Mouse (Mus musculus): ENCODE results near the gene Dgki. TPM values are rescaled to one million over a fixed set of nuclear protein-coding genes. Genes with fewer than 3 reads are reported as not detected.

The Dgki gene
- polyA plus RNA-seq, 1 experiment from 2014 or later, result 7.1 TPM

- Histone ChIP-seq H3K27me3 (replicated peaks) (no peaks in the 10 kb centered on the region), H3K4me1 (no peaks in the 10 kb centered on the region), H3K36me3 (no peaks in the 10 kb centered on the region), H3K27ac (replicated peaks) (no peak overlapping the region), H3K9ac (replicated peaks) (no peak overlapping the region), H3K9me3 (replicated peaks) (no peaks in the 10 kb centered on the region), H3K4me3 (replicated peaks) (no peak overlapping the region), H3K4me2 (no peak overlapping the region)
- ATAC-seq (ENCODE audit: low FRiP score), result no peak
- WGBS, result 51% methylated on average over 6 of the region's 6 CpGs
Measured at GRCm38 (mm10) chr6:37054435-37055020, 245.5 kb downstream of the Dgki start.

- Histone ChIP-seq H3K9ac (replicated peaks) (no peak overlapping the region), H3K9me3 (replicated peaks) (no peaks in the 10 kb centered on the region), H3K36me3 (no peaks in the 10 kb centered on the region), H3K4me3 (replicated peaks) (no peak overlapping the region), H3K27ac (replicated peaks) (no peak overlapping the region), H3K27me3 (replicated peaks) (no peaks in the 10 kb centered on the region), H3K4me1 (no peaks in the 10 kb centered on the region), H3K4me2 (no peak overlapping the region)
- no peak for ATAC-seq (ENCODE audit: low FRiP score)
- WGBS, result 63% methylated on average over 2 of the region's 2 CpGs
Measured at GRCm38 (mm10) chr6:37053411-37053810, 246.6 kb downstream of the Dgki start.

- H3K36me3 ChIP-seq, result no peaks in the 10 kb centered on the region
- no peaks in the 10 kb centered on the region for H3K9me3 ChIP-seq (replicated peaks)
- no peak overlapping the region for H3K4me2 ChIP-seq
- H3K27ac ChIP-seq (replicated peaks), result no peak overlapping the region
- WGBS, result 43% methylated on average over 5 of the region's 5 CpGs
- no peak overlapping the region for H3K9ac ChIP-seq (replicated peaks)
- H3K4me3 ChIP-seq (replicated peaks), result no peak overlapping the region
- no peaks in the 10 kb centered on the region for H3K4me1 ChIP-seq
- no peaks in the 10 kb centered on the region for H3K27me3 ChIP-seq (replicated peaks)
- ATAC-seq (ENCODE audit: low FRiP score), result no peak
Measured at GRCm38 (mm10) chr6:37051652-37052051, 248.3 kb downstream of the Dgki start.

GRCm38 (mm10) chr6:37051150-37051549 is 248.8 kb downstream of the Dgki start:
- Histone ChIP-seq H3K9ac (replicated peaks) (no peak overlapping the region), H3K4me1 (no peaks in the 10 kb centered on the region), H3K36me3 (no peaks in the 10 kb centered on the region), H3K9me3 (replicated peaks) (no peaks in the 10 kb centered on the region), H3K4me3 (replicated peaks) (no peak overlapping the region), H3K27me3 (replicated peaks) (no peaks in the 10 kb centered on the region), H3K4me2 (no peak overlapping the region), H3K27ac (replicated peaks) (no peak overlapping the region)
- WGBS, result 91% methylated on average over 1 of the region's 1 CpGs
- ATAC-seq (ENCODE audit: low FRiP score), result no peak

GRCm38 (mm10) chr6:37047611-37048129 is 252.3 kb downstream of the Dgki start:
- no peaks in the 10 kb centered on the region for H3K27me3 ChIP-seq (replicated peaks)
- no peak overlapping the region for H3K27ac ChIP-seq (replicated peaks)

GRCm38 (mm10) chr6:37046152-37046788 is 253.7 kb downstream of the Dgki start:
- H3K9ac ChIP-seq (replicated peaks), result no peak overlapping the region
- 32% methylated on average over 4 of the region's 4 CpGs for WGBS
- H3K4me2 ChIP-seq, result no peak overlapping the region
- ATAC-seq (ENCODE audit: low FRiP score), result peak; percentile 69; the same call in 1 of the 2 replicates
- H3K36me3 ChIP-seq, result no peaks in the 10 kb centered on the region
- no peaks in the 10 kb centered on the region for H3K4me1 ChIP-seq
- H3K27me3 ChIP-seq (replicated peaks), result no peaks in the 10 kb centered on the region
- H3K9me3 ChIP-seq (replicated peaks), result no peaks in the 10 kb centered on the region
- no peak overlapping the region for H3K27ac ChIP-seq (replicated peaks)
- no peak overlapping the region for H3K4me3 ChIP-seq (replicated peaks)

More at GRCm38 (mm10) chr6:37047611-37048129, 252.3 kb downstream of the Dgki start:
- Histone ChIP-seq H3K4me3 (replicated peaks) (no peak overlapping the region), H3K4me1 (no peaks in the 10 kb centered on the region), H3K9ac (replicated peaks) (no peak overlapping the region), H3K36me3 (no peaks in the 10 kb centered on the region), H3K4me2 (no peak overlapping the region), H3K9me3 (replicated peaks) (no peaks in the 10 kb centered on the region)
- ATAC-seq (ENCODE audit: low FRiP score), result no peak
- WGBS, result 30% methylated on average over 4 of the region's 4 CpGs

- WGBS, result 89% methylated on average over 4 of the region's 4 CpGs
- H3K4me1 ChIP-seq, result no peaks in the 10 kb centered on the region
- no peaks in the 10 kb centered on the region for H3K36me3 ChIP-seq
- no peak for ATAC-seq (ENCODE audit: low FRiP score)
- no peaks in the 10 kb centered on the region for H3K9me3 ChIP-seq (replicated peaks)
- no peaks in the 10 kb centered on the region for H3K27me3 ChIP-seq (replicated peaks)
- no peak overlapping the region for H3K9ac ChIP-seq (replicated peaks)
- H3K4me2 ChIP-seq, result no peak overlapping the region
- H3K4me3 ChIP-seq (replicated peaks), result no peak overlapping the region
- no peak overlapping the region for H3K27ac ChIP-seq (replicated peaks)
Measured at GRCm38 (mm10) chr6:37044796-37045195, 255.2 kb downstream of the Dgki start.

GRCm38 (mm10) chr6:37038444-37038843 is 261.5 kb downstream of the Dgki start:
- WGBS, result 27% methylated on average over 8 of the region's 8 CpGs
- Histone ChIP-seq H3K36me3 (no peaks in the 10 kb centered on the region), H3K27ac (replicated peaks) (peak overlapping the region; percentile 48), H3K9ac (replicated peaks) (no peak overlapping the region), H3K9me3 (replicated peaks) (no peaks in the 10 kb centered on the region), H3K4me1 (peaks cover 12% of the 10 kb centered on the region), H3K27me3 (replicated peaks) (no peaks in the 10 kb centered on the region), H3K4me2 (no peak overlapping the region), H3K4me3 (replicated peaks) (no peak overlapping the region)
- peak; percentile 74; the same call in 1 of the 2 replicates for ATAC-seq (ENCODE audit: low FRiP score)

- Histone ChIP-seq H3K4me3 (replicated peaks) (no peak overlapping the region), H3K4me2 (no peak overlapping the region), H3K27ac (replicated peaks) (no peak overlapping the region; the same call in 1 of the 2 replicates), H3K9ac (replicated peaks) (no peak overlapping the region), H3K9me3 (replicated peaks) (no peaks in the 10 kb centered on the region), H3K36me3 (0 out of 2 replicates have a peak, but pooled peaks cover 5% of the 10 kb centered on the region), H3K27me3 (replicated peaks) (no peaks in the 10 kb centered on the region), H3K4me1 (peaks cover 12% of the 10 kb centered on the region)
- 82% methylated on average over 11 of the region's 11 CpGs for WGBS
- ATAC-seq (ENCODE audit: low FRiP score), result no peak; the same call in 1 of the 2 replicates
Measured at GRCm38 (mm10) chr6:37037115-37037908, 262.7 kb downstream of the Dgki start.

GRCm38 (mm10) chr6:37035681-37036080 is 264.3 kb downstream of the Dgki start:
- 63% methylated on average over 6 of the region's 6 CpGs for WGBS
- no peak overlapping the region for H3K4me2 ChIP-seq
- H3K27ac ChIP-seq (replicated peaks), result no peak overlapping the region
- no peak for ATAC-seq (ENCODE audit: low FRiP score)
- H3K9me3 ChIP-seq (replicated peaks), result no peaks in the 10 kb centered on the region
- no peaks in the 10 kb centered on the region for H3K27me3 ChIP-seq (replicated peaks)
- H3K36me3 ChIP-seq, result 0 out of 2 replicates have a peak, but pooled peaks cover 6% of the 10 kb centered on the region
- no peak overlapping the region for H3K9ac ChIP-seq (replicated peaks)
- no peak overlapping the region for H3K4me3 ChIP-seq (replicated peaks)
- H3K4me1 ChIP-seq, result peaks cover 12% of the 10 kb centered on the region

- Histone ChIP-seq H3K9ac (replicated peaks) (no peak overlapping the region), H3K27me3 (replicated peaks) (no peaks in the 10 kb centered on the region), H3K36me3 (peaks cover 12% of the 10 kb centered on the region), H3K9me3 (replicated peaks) (no peaks in the 10 kb centered on the region), H3K4me3 (replicated peaks) (no peak overlapping the region), H3K27ac (replicated peaks) (no peak overlapping the region), H3K4me1 (0 out of 2 replicates have a peak, but pooled peaks cover 6% of the 10 kb centered on the region), H3K4me2 (no peak overlapping the region)
- ATAC-seq (ENCODE audit: low FRiP score), result no peak
- 69% methylated on average over 1 of the region's 1 CpGs for WGBS
Measured at GRCm38 (mm10) chr6:37030986-37031385, 269.0 kb downstream of the Dgki start.

All from neural tube, embryonic 15.5 days (tissue).